Mouse (Mus musculus) heart, embryonic 13.5 days (tissue): Measurements from ENCODE around the gene Lce1k. TPM values are rescaled to one million over a fixed set of nuclear protein-coding genes. Genes with fewer than 3 reads are reported as not detected.

Source experiments
- polyA plus RNA-seq: library from polyadenylated mRNA; unstranded; fragments of >200 nt; fragmentation: Nextera tagmentation; extraction: Ambion mirVana; gene quantifications from 2 replicates; pipeline ENCODE4 v1.2.1, GENCODE M21; 2015

The Lce1k gene
- polyA plus RNA-seq, 1 experiment from 2014 or later, result not detected

Other genes with a start within 250 kb of the Lce1k start
- not detected in 2 replicates for gene Ivl, start 234.2 kb downstream of the Lce1k start, polyA plus RNA-seq
- gene Smcp, start 218.9 kb downstream of the Lce1k start, polyA plus RNA-seq, result not detected in 2 replicates
- not detected in 2 replicates for gene 2210017I01Rik, start 200.4 kb downstream of the Lce1k start, polyA plus RNA-seq
- not detected in 2 replicates for gene Lce6a, start 186.2 kb downstream of the Lce1k start, polyA plus RNA-seq
- not detected in 2 replicates for gene Lce1a1, start 159.6 kb downstream of the Lce1k start, polyA plus RNA-seq
- gene Lce1b, start 151.0 kb downstream of the Lce1k start, polyA plus RNA-seq, result not detected in 2 replicates
- not detected in 2 replicates for gene Lce1a2, start 137.6 kb downstream of the Lce1k start, polyA plus RNA-seq
- gene Lce1c, start 128.6 kb downstream of the Lce1k start, polyA plus RNA-seq, result not detected in 2 replicates
- not detected in 2 replicates for gene Lce1d, start 120.7 kb downstream of the Lce1k start, polyA plus RNA-seq
- gene Lce1e, start 98.8 kb downstream of the Lce1k start, polyA plus RNA-seq, result not detected in 2 replicates
- not detected in 2 replicates for gene Lce1f, start 87.5 kb downstream of the Lce1k start, polyA plus RNA-seq
- not detected in 2 replicates for gene Gm38119, start 68.8 kb downstream of the Lce1k start, polyA plus RNA-seq
- not detected in 2 replicates for gene Lce1g, start 55.6 kb downstream of the Lce1k start, polyA plus RNA-seq
- not detected in 2 replicates for gene Lce1h, start 42.8 kb downstream of the Lce1k start, polyA plus RNA-seq
- not detected in 2 replicates for gene Lce1i, start 29.0 kb downstream of the Lce1k start, polyA plus RNA-seq
- gene Lce1j, start 17.4 kb downstream of the Lce1k start, polyA plus RNA-seq, result not detected in 2 replicates
- gene Kprp, start 19.4 kb upstream of the Lce1k start, polyA plus RNA-seq, result not detected in 2 replicates
- not detected in 2 replicates for gene Lce1l, start 43.4 kb upstream of the Lce1k start, polyA plus RNA-seq
- gene 2310050C09Rik, start 62.3 kb upstream of the Lce1k start, polyA plus RNA-seq, result not detected in 2 replicates
- gene Lce3a, start 118.3 kb upstream of the Lce1k start, polyA plus RNA-seq, result not detected in 2 replicates
- not detected in 2 replicates for gene Lce3b, start 125.1 kb upstream of the Lce1k start, polyA plus RNA-seq
- not detected in 2 replicates for gene Lce3c, start 136.6 kb upstream of the Lce1k start, polyA plus RNA-seq
- gene Lce3d, start 149.5 kb upstream of the Lce1k start, polyA plus RNA-seq, result not detected in 2 replicates
- not detected in 2 replicates for gene Lce3e, start 159.2 kb upstream of the Lce1k start, polyA plus RNA-seq
- not detected in 2 replicates for gene Lce3f, start 184.3 kb upstream of the Lce1k start, polyA plus RNA-seq
- 0.43 TPM in 1 of 2 replicates, not detected in the other for gene Crct1, start 207.8 kb upstream of the Lce1k start, polyA plus RNA-seq
- not detected in 2 replicates for gene Lce1m, start 211.2 kb upstream of the Lce1k start, polyA plus RNA-seq